Mouse (Mus musculus): ENCODE measurements around the gene Gm42417. TPM values are rescaled to one million over a fixed set of nuclear protein-coding genes. Genes with fewer than 3 reads are reported as not detected.

The Gm42417 gene
- polyA plus RNA-seq, 1 experiment, result not detected

DNA sequence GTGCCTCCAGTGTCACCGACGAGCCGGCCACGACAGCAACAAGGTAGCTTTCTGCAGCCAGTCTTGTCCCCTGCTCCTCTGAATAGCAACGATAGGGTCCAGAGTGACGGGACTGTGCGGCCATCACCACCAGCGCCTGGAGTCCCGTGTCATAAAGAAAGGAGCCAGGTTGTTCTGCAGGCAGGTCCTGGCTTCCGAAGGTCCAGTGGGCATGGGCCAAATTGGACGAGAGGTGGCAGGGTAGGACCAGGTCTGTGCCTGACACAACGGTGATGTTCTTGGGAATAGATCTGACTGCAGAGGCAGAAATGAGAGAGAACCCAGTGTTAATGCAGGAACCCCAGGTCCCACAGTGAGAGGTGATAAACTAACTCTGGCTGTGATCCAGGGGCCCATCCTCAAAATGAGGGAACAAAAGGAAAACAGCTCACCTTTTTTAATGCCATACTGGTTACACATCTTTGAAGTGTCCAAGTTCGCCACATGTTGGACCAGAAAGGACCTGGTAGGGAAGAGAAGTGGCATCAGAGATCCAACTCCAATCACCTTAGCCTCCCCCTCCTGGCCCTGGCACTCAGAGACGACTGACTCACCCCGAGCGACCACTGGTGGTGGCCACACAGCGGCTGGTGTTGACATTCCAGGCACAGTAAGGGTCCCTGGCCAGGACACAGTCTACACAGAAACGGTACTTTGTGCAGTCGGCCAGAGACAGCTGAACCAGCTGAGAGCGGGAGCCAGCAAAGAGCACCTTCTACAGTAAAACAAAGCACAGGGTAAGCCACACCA, 11.0 kb upstream of the Gm42417 start:
- TF ChIP-seq POLR2A (IDR thresholded peaks at IDR 0.05; ENCODE audit: control insufficient read depth, extremely low read depth, insufficient read depth, low read length, poor library complexity) (no peak), CTCF (IDR thresholded peaks at IDR 0.05; ENCODE audit: borderline replicate concordance, control insufficient read depth, extremely low read depth, insufficient read depth, low read length, poor library complexity) (no peak)
- Histone ChIP-seq H3K27me3 (ENCODE audit: control insufficient read depth, insufficient read depth, low read length) (no peaks in the 10 kb centered on the region), H3K27ac (ENCODE audit: control insufficient read depth, insufficient read depth, low read length) (no peak overlapping the region), H3K4me3 (ENCODE audit: control insufficient read depth, insufficient read depth, low read length) (no peak overlapping the region), H3K4me1 (replicated peaks; ENCODE audit: control insufficient read depth, insufficient read depth, low read length) (peaks cover 5% of the 10 kb centered on the region), H3K36me3 (ENCODE audit: control insufficient read depth, insufficient read depth, low read length) (no peaks in the 10 kb centered on the region)
- no peak for DNase-seq
- WGBS, result 95% methylated on average over 20 of the region's 20 CpGs

DNA sequence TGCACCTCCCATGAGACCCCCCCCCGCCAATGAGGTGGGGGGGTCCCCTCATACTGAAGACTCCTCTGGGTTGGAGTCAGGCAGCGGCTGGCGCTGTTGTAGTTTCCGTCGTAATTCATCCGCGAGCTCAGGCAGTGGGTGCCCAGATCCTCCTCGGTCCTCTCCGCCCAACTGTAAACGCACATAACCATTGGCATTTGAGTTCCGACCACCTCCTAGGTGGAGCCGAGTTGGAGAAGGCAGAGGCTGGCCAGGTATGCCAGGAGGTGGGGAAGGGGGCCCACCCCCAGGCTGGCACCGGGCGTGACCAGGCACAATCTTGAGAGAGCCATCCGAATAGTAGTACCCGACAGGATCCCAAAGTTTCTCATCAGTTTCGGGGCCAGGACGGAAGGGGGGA, 10.3 kb upstream of the Gm42417 start:
- peaks cover 5% of the 10 kb centered on the region for H3K4me1 ChIP-seq (replicated peaks; ENCODE audit: control insufficient read depth, insufficient read depth, low read length)
- WGBS, result 97% methylated on average over 18 of the region's 18 CpGs
- H3K27ac ChIP-seq (ENCODE audit: control insufficient read depth, insufficient read depth, low read length), result no peak overlapping the region
- H3K27me3 ChIP-seq (ENCODE audit: control insufficient read depth, insufficient read depth, low read length), result no peaks in the 10 kb centered on the region
- DNase-seq, result no peak
- no peak for TF ChIP-seq CTCF (IDR thresholded peaks at IDR 0.05; ENCODE audit: borderline replicate concordance, control insufficient read depth, extremely low read depth, insufficient read depth, low read length, poor library complexity)
- TF ChIP-seq POLR2A (IDR thresholded peaks at IDR 0.05; ENCODE audit: control insufficient read depth, extremely low read depth, insufficient read depth, low read length, poor library complexity), result no peak
- no peaks in the 10 kb centered on the region for H3K36me3 ChIP-seq (ENCODE audit: control insufficient read depth, insufficient read depth, low read length)
- no peak overlapping the region for H3K4me3 ChIP-seq (ENCODE audit: control insufficient read depth, insufficient read depth, low read length)

DNA sequence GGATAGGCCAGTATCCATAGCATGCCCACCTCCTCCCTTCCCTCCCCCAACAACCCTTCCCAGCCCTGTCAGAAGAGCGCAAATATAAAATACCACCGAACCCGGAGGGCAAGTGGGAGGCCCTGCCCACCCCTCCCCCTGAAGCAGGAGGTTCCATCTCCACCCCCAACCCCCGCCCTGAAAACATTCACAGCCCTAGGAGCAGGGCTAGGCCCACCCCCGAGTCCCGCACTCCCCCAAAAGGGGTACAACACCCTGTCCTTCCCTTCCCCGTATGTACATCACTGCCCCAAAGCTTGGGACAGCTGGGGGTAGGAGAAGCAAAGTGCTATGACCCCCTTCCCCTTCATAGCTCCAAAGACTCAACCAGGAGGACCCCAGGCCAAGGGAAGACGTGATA, 9.5 kb upstream of the Gm42417 start:
- Histone ChIP-seq H3K27ac (ENCODE audit: control insufficient read depth, insufficient read depth, low read length) (no peak overlapping the region), H3K36me3 (ENCODE audit: control insufficient read depth, insufficient read depth, low read length) (no peaks in the 10 kb centered on the region), H3K4me3 (ENCODE audit: control insufficient read depth, insufficient read depth, low read length) (no peak overlapping the region), H3K4me1 (replicated peaks; ENCODE audit: control insufficient read depth, insufficient read depth, low read length) (peaks cover 5% of the 10 kb centered on the region), H3K27me3 (ENCODE audit: control insufficient read depth, insufficient read depth, low read length) (no peaks in the 10 kb centered on the region)
- no peak for DNase-seq
- WGBS, result 89% methylated on average over 8 of the region's 8 CpGs
- TF ChIP-seq POLR2A (IDR thresholded peaks at IDR 0.05; ENCODE audit: control insufficient read depth, extremely low read depth, insufficient read depth, low read length, poor library complexity) (no peak), CTCF (IDR thresholded peaks at IDR 0.05; ENCODE audit: borderline replicate concordance, control insufficient read depth, extremely low read depth, insufficient read depth, low read length, poor library complexity) (no peak)

DNA sequence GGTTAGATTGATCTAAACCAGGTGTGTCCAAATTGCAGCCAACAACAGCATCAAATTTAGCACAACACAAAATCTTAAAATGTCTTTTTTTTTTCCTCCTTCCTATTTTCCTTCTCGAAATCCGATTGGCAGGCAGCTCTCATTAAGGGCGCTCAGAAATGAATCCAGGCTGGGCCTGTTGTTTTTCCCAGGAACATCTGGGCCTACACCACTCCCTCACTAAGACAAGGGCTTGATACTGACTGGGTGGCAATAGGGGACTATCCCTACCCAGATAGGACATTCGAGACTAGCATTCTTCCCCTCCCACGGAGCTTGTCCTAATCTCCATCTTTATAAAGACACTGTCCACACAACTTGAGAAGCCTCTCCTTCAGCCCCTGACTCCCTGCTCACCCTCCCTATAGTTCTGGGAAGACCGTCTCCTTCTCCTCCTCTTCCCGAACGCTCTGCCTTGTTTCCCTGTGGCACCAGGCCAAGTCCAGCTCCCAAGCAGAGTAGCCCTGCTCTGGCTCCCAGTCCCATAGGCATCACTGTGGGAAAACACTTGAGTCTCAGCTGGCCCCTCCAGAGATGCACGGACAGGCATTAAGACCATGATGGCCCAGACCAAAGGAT, 8.9 kb upstream of the Gm42417 start:
- DNase-seq, result no peak
- Histone ChIP-seq H3K36me3 (ENCODE audit: control insufficient read depth, insufficient read depth, low read length) (no peaks in the 10 kb centered on the region), H3K27ac (ENCODE audit: control insufficient read depth, insufficient read depth, low read length) (no peak overlapping the region), H3K27me3 (ENCODE audit: control insufficient read depth, insufficient read depth, low read length) (no peaks in the 10 kb centered on the region), H3K4me1 (replicated peaks; ENCODE audit: control insufficient read depth, insufficient read depth, low read length) (peaks cover 5% of the 10 kb centered on the region), H3K4me3 (ENCODE audit: control insufficient read depth, insufficient read depth, low read length) (no peak overlapping the region)
- TF ChIP-seq CTCF (IDR thresholded peaks at IDR 0.05; ENCODE audit: borderline replicate concordance, control insufficient read depth, extremely low read depth, insufficient read depth, low read length, poor library complexity) (no peak), POLR2A (IDR thresholded peaks at IDR 0.05; ENCODE audit: control insufficient read depth, extremely low read depth, insufficient read depth, low read length, poor library complexity) (no peak)
- WGBS, result 92% methylated on average over 9 of the region's 9 CpGs

DNA sequence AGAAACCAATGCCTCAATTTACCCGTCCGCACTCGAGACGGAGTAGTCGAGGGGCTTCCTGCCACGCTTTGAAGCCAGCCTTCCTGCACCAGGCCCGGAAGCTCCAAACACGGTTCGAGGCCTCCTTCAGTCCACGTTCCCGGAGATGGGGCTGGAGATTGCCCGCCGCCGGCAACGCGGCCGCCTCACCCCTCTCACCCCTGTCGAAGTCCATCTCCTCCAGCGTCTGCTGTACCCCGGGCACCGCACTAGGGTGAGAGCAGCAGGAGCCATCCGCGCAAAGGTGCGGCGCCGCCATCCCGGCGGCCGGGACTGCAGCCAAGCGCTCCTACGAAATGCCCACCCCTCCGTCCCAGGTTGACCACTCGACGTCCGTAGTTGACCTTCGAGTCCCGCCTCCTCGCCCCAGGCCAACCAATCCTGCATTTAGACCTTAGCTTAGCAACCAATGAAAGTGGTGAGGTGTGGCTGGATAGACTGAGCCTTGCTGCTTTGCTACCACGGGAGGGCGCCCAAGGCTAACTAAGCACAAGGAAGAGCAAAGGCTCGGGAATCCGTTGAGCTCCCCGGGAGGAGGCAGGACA, 7.8 kb upstream of the Gm42417 start, which contains the start of gene Ankrd39:
Gene Ankrd39, minus strand, starts transcription at position 558 of the 584 bp plus-strand sequence.
- peak; percentile 97 for DNase-seq
- H3K36me3 ChIP-seq (ENCODE audit: control insufficient read depth, insufficient read depth, low read length), result no peaks in the 10 kb centered on the region
- H3K27ac ChIP-seq (ENCODE audit: control insufficient read depth, insufficient read depth, low read length), result no peak within 1 kb of the TSS
- TF ChIP-seq POLR2A (IDR thresholded peaks at IDR 0.05; ENCODE audit: control insufficient read depth, extremely low read depth, insufficient read depth, low read length, poor library complexity), result peak; percentile 87
- peak; percentile 87 for TF ChIP-seq CTCF (IDR thresholded peaks at IDR 0.05; ENCODE audit: borderline replicate concordance, control insufficient read depth, extremely low read depth, insufficient read depth, low read length, poor library complexity)
- H3K4me1 ChIP-seq (replicated peaks; ENCODE audit: control insufficient read depth, insufficient read depth, low read length), result peaks cover 5% of the 10 kb centered on the region
- H3K27me3 ChIP-seq (ENCODE audit: control insufficient read depth, insufficient read depth, low read length), result no peaks in the 10 kb centered on the region
- WGBS, result under 1% methylated on average over 43 of the region's 43 CpGs
- H3K4me3 ChIP-seq (ENCODE audit: control insufficient read depth, insufficient read depth, low read length), result peak within 1 kb of the TSS; percentile 77

DNA sequence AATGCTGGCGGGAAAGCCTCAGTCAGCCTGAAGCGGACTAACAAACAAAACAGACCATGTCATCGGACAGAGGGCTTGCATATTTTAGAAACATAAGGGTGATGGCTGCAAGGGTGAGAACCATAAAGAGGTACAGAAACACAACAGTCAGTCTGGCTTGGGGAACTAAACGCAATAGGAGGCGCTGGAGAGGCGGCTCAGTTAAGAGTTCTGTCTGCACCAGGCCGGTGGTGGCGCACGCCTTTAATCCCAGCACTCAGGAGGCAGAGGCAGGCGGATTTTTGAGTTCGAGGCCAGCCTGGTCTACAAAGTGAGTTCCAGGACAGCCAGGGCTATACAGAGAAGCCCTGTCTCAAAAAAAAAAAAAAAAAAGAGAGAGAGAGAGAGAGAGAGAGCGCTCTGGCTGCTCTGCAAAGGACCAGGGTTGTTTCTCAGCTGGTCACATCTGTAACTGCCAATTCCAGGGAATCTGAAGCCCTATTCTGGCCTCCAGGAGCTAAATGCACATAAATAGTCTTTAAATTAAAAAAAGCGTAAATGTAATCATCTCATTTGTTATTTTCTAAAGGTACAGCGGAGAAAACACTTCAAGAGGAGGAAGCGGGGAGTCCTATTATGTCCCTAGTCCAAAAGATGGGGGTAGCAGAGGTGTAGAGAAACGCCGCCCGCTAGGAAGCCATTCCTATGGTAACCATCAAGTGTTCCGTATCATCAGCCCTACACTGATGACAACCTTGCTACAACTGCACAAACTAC, 6.8 kb upstream of the Gm42417 start:
- peaks cover 9% of the 10 kb centered on the region; the same call in 1 of the 2 replicates for H3K36me3 ChIP-seq (ENCODE audit: control insufficient read depth, insufficient read depth, low read length)
- H3K27me3 ChIP-seq (ENCODE audit: control insufficient read depth, insufficient read depth, low read length), result no peaks in the 10 kb centered on the region
- no peak for TF ChIP-seq POLR2A (IDR thresholded peaks at IDR 0.05; ENCODE audit: control insufficient read depth, extremely low read depth, insufficient read depth, low read length, poor library complexity)
- no peak for TF ChIP-seq CTCF (IDR thresholded peaks at IDR 0.05; ENCODE audit: borderline replicate concordance, control insufficient read depth, extremely low read depth, insufficient read depth, low read length, poor library complexity)
- H3K4me3 ChIP-seq (ENCODE audit: control insufficient read depth, insufficient read depth, low read length), result peak overlapping the region; percentile 77; the same call in 1 of the 2 replicates
- peaks cover 5% of the 10 kb centered on the region for H3K4me1 ChIP-seq (replicated peaks; ENCODE audit: control insufficient read depth, insufficient read depth, low read length)
- no peak overlapping the region; the same call in 1 of the 2 replicates for H3K27ac ChIP-seq (ENCODE audit: control insufficient read depth, insufficient read depth, low read length)
- WGBS, result 64% methylated on average over 19 of the region's 19 CpGs
- peak; percentile 61 for DNase-seq
